8 mouse cellular contexts compared by ENCODE assay signal in genomic region chrX:52651975-52652374, GRCm38 (mm10). TPM values are rescaled to one million over a fixed set of nuclear protein-coding genes. Genes with fewer than 3 reads are reported as not detected.
A peak's percentile ranks its signal among the peaks of the same experiment; 100 is the strongest.
DNase-seq lines count a peak whose midpoint lies in the region; ATAC-seq and TF ChIP-seq lines count a peak whose summit lies in the region.

No protein-coding gene starts in this region.

- WGBS in midbrain, embryonic 10.5 days = 26% methylated on average over 10 of the region's 10 CpGs
- WGBS in midbrain, embryonic 16.5 days = 21% methylated on average over 10 of the region's 10 CpGs
- 20% methylated on average over 10 of the region's 10 CpGs for WGBS in embryonic facial prominence, embryonic 11.5 days
- WGBS in heart, embryonic 14.5 days = 21% methylated on average over 10 of the region's 10 CpGs
- whole genome bisulfite sequencing in kidney, embryonic 16.5 days = 31% methylated on average over 10 of the region's 10 CpGs
- 16% methylated on average over 10 of the region's 10 CpGs for WGBS in liver, embryonic 14.5 days (ENCODE audit: insufficient replicate concordance)

- H3K36me3 ChIP-seq in midbrain, embryonic 10.5 days = no peaks in the 10 kb centered on the region
- no peaks in the 10 kb centered on the region for H3K36me3 ChIP-seq in midbrain, embryonic 16.5 days (ENCODE audit: control insufficient read depth, insufficient read depth, low read length)
- H3K36me3 ChIP-seq in embryonic facial prominence, embryonic 11.5 days (replicated peaks; ENCODE audit: control insufficient read depth, insufficient read depth, low read depth, low read length) = no peaks in the 10 kb centered on the region
- H3K36me3 ChIP-seq in heart, embryonic 14.5 days (ENCODE audit: control insufficient read depth, insufficient read depth, low read length) = no peaks in the 10 kb centered on the region
- H3K36me3 ChIP-seq in kidney, embryonic 16.5 days (ENCODE audit: insufficient read depth, low read length) = no peaks in the 10 kb centered on the region
- no peaks in the 10 kb centered on the region for H3K36me3 ChIP-seq in liver, embryonic 14.5 days (replicated peaks; ENCODE audit: control insufficient read depth, insufficient read depth, low read depth)

- H3K27me3 ChIP-seq in midbrain, embryonic 10.5 days (ENCODE audit: low read depth, poor library complexity, severe bottlenecking) = peaks cover 5% of the 10 kb centered on the region; the same call in 1 of the 2 replicates
- no peaks in the 10 kb centered on the region for H3K27me3 ChIP-seq in midbrain, embryonic 16.5 days (ENCODE audit: control insufficient read depth, insufficient read depth, low read depth, low read length)
- no peaks in the 10 kb centered on the region for H3K27me3 ChIP-seq in embryonic facial prominence, embryonic 11.5 days (ENCODE audit: control insufficient read depth, insufficient read depth, low read length)
- no peaks in the 10 kb centered on the region for H3K27me3 ChIP-seq in heart, embryonic 14.5 days (ENCODE audit: control insufficient read depth, insufficient read depth, low read length)
- peaks cover 3% of the 10 kb centered on the region; the same call in 1 of the 2 replicates for H3K27me3 ChIP-seq in kidney, embryonic 16.5 days (ENCODE audit: insufficient read depth, low read length)
- no peaks in the 10 kb centered on the region for H3K27me3 ChIP-seq in liver, embryonic 14.5 days (ENCODE audit: control insufficient read depth, insufficient read depth, low read length)

- no peak overlapping the region for H3K4me3 ChIP-seq in midbrain, embryonic 10.5 days
- no peak overlapping the region for H3K4me3 ChIP-seq in midbrain, embryonic 16.5 days (ENCODE audit: low read depth, low read length)
- no peak overlapping the region for H3K4me3 ChIP-seq in embryonic facial prominence, embryonic 11.5 days (ENCODE audit: low read depth, low read length)
- no peak overlapping the region for H3K4me3 ChIP-seq in heart, embryonic 14.5 days (ENCODE audit: control insufficient read depth in 1 of 2, insufficient read depth in 1 of 2, low read depth in 1 of 2, low read length in 2 of 2)
- H3K4me3 ChIP-seq in kidney, embryonic 16.5 days (ENCODE audit: low read length) = no peak overlapping the region
- no peak overlapping the region for H3K4me3 ChIP-seq in liver, embryonic 14.5 days (ENCODE audit: insufficient read depth in 1 of 2, low read depth in 2 of 2, low read length in 2 of 2)

- peak overlapping the region; percentile 83 for H3K27ac ChIP-seq in midbrain, embryonic 10.5 days (replicated peaks)
- H3K27ac ChIP-seq in midbrain, embryonic 16.5 days (ENCODE audit: low read length) = no peak overlapping the region
- peak overlapping the region; percentile 61 for H3K27ac ChIP-seq in embryonic facial prominence, embryonic 11.5 days (replicated peaks; ENCODE audit: low read depth, low read length)
- peak overlapping the region; percentile 68 to 71 for H3K27ac ChIP-seq in heart, embryonic 14.5 days (replicated peaks in 1 of 2; ENCODE audit: control insufficient read depth in 1 of 2, insufficient read depth in 1 of 2, low read depth in 2 of 2, low read length in 2 of 2)
- peak overlapping the region; percentile 91 for H3K27ac ChIP-seq in kidney, embryonic 16.5 days (ENCODE audit: low read length)
- H3K27ac ChIP-seq in liver, embryonic 14.5 days = no peak overlapping the region

- peaks cover 27% of the 10 kb centered on the region for H3K4me1 ChIP-seq in midbrain, embryonic 10.5 days
- H3K4me1 ChIP-seq in midbrain, embryonic 16.5 days (ENCODE audit: control insufficient read depth, insufficient read depth, low read length) = 0 out of 2 replicates have a peak, but pooled peaks cover 3% of the 10 kb centered on the region
- H3K4me1 ChIP-seq in embryonic facial prominence, embryonic 11.5 days (ENCODE audit: control insufficient read depth, insufficient read depth, low read length) = no peaks in the 10 kb centered on the region
- H3K4me1 ChIP-seq in heart, embryonic 14.5 days (ENCODE audit: control insufficient read depth in 2 of 2, insufficient read depth in 2 of 2, low read length in 2 of 2) = peaks cover 7 to 12% of the 10 kb centered on the region in 2 experiments; a peak in 2 of 4 replicates
- peaks cover 11% of the 10 kb centered on the region; the same call in 1 of the 2 replicates for H3K4me1 ChIP-seq in kidney, embryonic 16.5 days (ENCODE audit: insufficient read depth, low read length)
- H3K4me1 ChIP-seq in liver, embryonic 14.5 days (replicated peaks; ENCODE audit: control insufficient read depth in 2 of 2, insufficient read depth in 2 of 2, low read length in 1 of 2) = peaks cover 0 to 6% of the 10 kb centered on the region in 2 experiments; a peak in 2 of 4 replicates

- ATAC-seq in midbrain, embryonic 16.5 days = no peak
- ATAC-seq in embryonic facial prominence, embryonic 11.5 days (replicated peaks; ENCODE audit: insufficient number of reproducible peaks, low FRiP score, low TSS enrichment, low read depth) = 0 out of 2 replicates have a peak, but pooled peaks have one; percentile 44
- no peak for ATAC-seq in heart, embryonic 14.5 days (ENCODE audit: insufficient number of reproducible peaks, insufficient read depth, low FRiP score, low read depth)
- ATAC-seq in kidney, embryonic 16.5 days (ENCODE audit: low FRiP score, low TSS enrichment) = peak; percentile 72
- no peak for ATAC-seq in liver, embryonic 14.5 days (ENCODE audit: insufficient read depth)

- TF ChIP-seq EP300 in liver, embryonic 14.5 days (IDR thresholded peaks at IDR 0.05; ENCODE audit: low read depth) = no peak

- H3K4me2 ChIP-seq in midbrain, embryonic 16.5 days (ENCODE audit: low read length) = no peak overlapping the region
- no peak overlapping the region for H3K4me2 ChIP-seq in embryonic facial prominence, embryonic 11.5 days (ENCODE audit: low read depth, low read length)
- H3K4me2 ChIP-seq in heart, embryonic 14.5 days (ENCODE audit: low read length) = peak overlapping the region; percentile 26; the same call in 1 of the 2 replicates
- peak overlapping the region; percentile 38 for H3K4me2 ChIP-seq in kidney, embryonic 16.5 days (replicated peaks; ENCODE audit: low read depth, low read length)
- peak overlapping the region; percentile 15; the same call in 1 of the 2 replicates for H3K4me2 ChIP-seq in liver, embryonic 14.5 days (ENCODE audit: low read depth)

- H3K9ac ChIP-seq in midbrain, embryonic 16.5 days (ENCODE audit: low read depth, low read length) = no peak overlapping the region
- H3K9ac ChIP-seq in embryonic facial prominence, embryonic 11.5 days (replicated peaks; ENCODE audit: low read length) = peak overlapping the region; percentile 26
- H3K9ac ChIP-seq in heart, embryonic 14.5 days (ENCODE audit: low read length) = peak overlapping the region; percentile 51
- H3K9ac ChIP-seq in kidney, embryonic 16.5 days (replicated peaks; ENCODE audit: low read length) = 0 out of 2 replicates have a peak overlapping the region, but pooled peaks have one; percentile 50
- H3K9ac ChIP-seq in liver, embryonic 14.5 days (replicated peaks) = no peak overlapping the region

- H3K9me3 ChIP-seq in midbrain, embryonic 10.5 days (replicated peaks) = no peaks in the 10 kb centered on the region
- no peaks in the 10 kb centered on the region for H3K9me3 ChIP-seq in midbrain, embryonic 16.5 days (replicated peaks; ENCODE audit: control insufficient read depth, low read length, poor library complexity, severe bottlenecking)
- H3K9me3 ChIP-seq in embryonic facial prominence, embryonic 11.5 days (replicated peaks; ENCODE audit: control insufficient read depth, low read length) = no peaks in the 10 kb centered on the region
- H3K9me3 ChIP-seq in heart, embryonic 14.5 days (ENCODE audit: control insufficient read depth, low read length) = no peaks in the 10 kb centered on the region
- H3K9me3 ChIP-seq in kidney, embryonic 16.5 days (ENCODE audit: low read length) = no peaks in the 10 kb centered on the region
- H3K9me3 ChIP-seq in liver, embryonic 14.5 days (ENCODE audit: control insufficient read depth, low read length) = no peaks in the 10 kb centered on the region

- TF ChIP-seq CTCF in liver, embryonic 14.5 days (IDR thresholded peaks at IDR 0.05; ENCODE audit: low read depth) = peak; percentile 42

- DNase-seq in midbrain, embryonic 10.5 days (ENCODE audit: low spot score) = peak; percentile 36
- DNase-seq in embryonic facial prominence, embryonic 11.5 days (ENCODE audit: low spot score) = peak; percentile 82
- no peak for DNase-seq in liver, embryonic 14.5 days (ENCODE audit: low read depth in 3 of 3, low spot score in 3 of 3)
- peak; percentile 80 for DNase-seq in retina, embryonic 14.5 days (ENCODE audit: low spot score)
- no peak for DNase-seq in cerebellum, adult 11-12 months

RNA-seq across cellular contexts. Expression of gene Gpc3, which starts 38.2 kb away (rescaled TPM):
- 213 and 245 TPM in 2 replicates for polyA plus RNA-seq in midbrain, embryonic 10.5 days (2016; fragmentation: Nextera tagmentation; extraction: Ambion mirVana)
- polyA plus RNA-seq in midbrain, embryonic 16.5 days (2015; fragmentation: Nextera tagmentation; extraction: Ambion mirVana) = 49.2 and 49.3 TPM in 2 replicates
- polyA plus RNA-seq in embryonic facial prominence, embryonic 11.5 days (2014; fragmentation: Nextera tagmentation; extraction: Ambion mirVana) = 891 and 944 TPM in 2 replicates
- 548 and 579 TPM in 2 replicates for polyA plus RNA-seq in heart, embryonic 14.5 days (2014; fragmentation: Nextera tagmentation; extraction: Ambion mirVana)
- 969 and 985 TPM in 2 replicates for polyA plus RNA-seq in kidney, embryonic 16.5 days (2015; fragmentation: Nextera tagmentation; extraction: Ambion mirVana)
- polyA plus RNA-seq in liver, embryonic 14.5 days (2012; rRNA removed) = 135 and 181 TPM in 2 replicates
- polyA plus RNA-seq in liver, embryonic 14.5 days (2014; fragmentation: Nextera tagmentation; extraction: Ambion mirVana) = 240 and 249 TPM in 2 replicates

Comparison
In these comparisons a context has a peak if more than half of its experiments do, and no peak if none do; other contexts are left out.
1. H3K27ac ChIP-seq: peak in midbrain, embryonic 10.5 days (single experiment), embryonic facial prominence, embryonic 11.5 days (single experiment), heart, embryonic 14.5 days (2 of 2) and kidney, embryonic 16.5 days (single experiment); none in midbrain, embryonic 16.5 days (single experiment) and liver, embryonic 14.5 days (single experiment).
2. DNase-seq: peak in midbrain, embryonic 10.5 days (single experiment), embryonic facial prominence, embryonic 11.5 days (single experiment) and retina, embryonic 14.5 days (single experiment); none in liver, embryonic 14.5 days (0 of 3) and cerebellum, adult 11-12 months (single experiment).
3. ATAC-seq: peak in embryonic facial prominence, embryonic 11.5 days (single experiment) and kidney, embryonic 16.5 days (single experiment); none in midbrain, embryonic 16.5 days (single experiment), heart, embryonic 14.5 days (single experiment) and liver, embryonic 14.5 days (single experiment).
4. H3K4me2 ChIP-seq: peak in heart, embryonic 14.5 days (single experiment), kidney, embryonic 16.5 days (single experiment) and liver, embryonic 14.5 days (single experiment); none in midbrain, embryonic 16.5 days (single experiment) and embryonic facial prominence, embryonic 11.5 days (single experiment).
5. H3K9ac ChIP-seq: peak in embryonic facial prominence, embryonic 11.5 days (single experiment), heart, embryonic 14.5 days (single experiment) and kidney, embryonic 16.5 days (single experiment); none in midbrain, embryonic 16.5 days (single experiment) and liver, embryonic 14.5 days (single experiment).